17 mouse cellular contexts compared by ENCODE assay signal in genomic region chr10:118093728-118094127, GRCm38 (mm10). TPM values are rescaled to one million over a fixed set of nuclear protein-coding genes. Genes with fewer than 3 reads are reported as not detected.
DNase-seq lines count a peak whose midpoint lies in the region; ATAC-seq and TF ChIP-seq lines count a peak whose summit lies in the region.
"Had no signal": no experiment of that assay in that cellular context is flagged by ENCODE, and none has a peak within 500 bp of the region (broad histone marks: within the 10 kb centered on the region; RNA-seq: fewer than 3 reads in every experiment).

No protein-coding gene starts in this region.

- H3K9me3 ChIP-seq in kidney, embryonic 16.5 days (ENCODE audit: low read length) = no peaks in the 10 kb centered on the region
- H3K9me3 ChIP-seq: forebrain, embryonic 13.5 days; heart, embryonic 13.5 days; liver, embryonic 13.5 days; midbrain, embryonic 12.5 days had no signal

- intact Hi-C loops in left cerebral cortex, adult 2 months (cut with DNase I) = no loop called here

- no peaks in the 10 kb centered on the region for H3K27me3 ChIP-seq in kidney, embryonic 16.5 days (ENCODE audit: insufficient read depth, low read length)
- H3K27me3 ChIP-seq in kidney, adult 2 months (replicated peaks; ENCODE audit: control insufficient read depth, insufficient read depth, low read length) = no peaks in the 10 kb centered on the region
- H3K27me3 ChIP-seq: forebrain, embryonic 13.5 days; heart, embryonic 13.5 days; liver, embryonic 13.5 days; midbrain, embryonic 12.5 days had no signal

- 0 out of 2 replicates have a peak, but pooled peaks cover 5% of the 10 kb centered on the region for H3K4me1 ChIP-seq in kidney, embryonic 16.5 days (ENCODE audit: insufficient read depth, low read length)
- H3K4me1 ChIP-seq in kidney, adult 2 months (ENCODE audit: control insufficient read depth, insufficient read depth, low read length) = no peaks in the 10 kb centered on the region
- H3K4me1 ChIP-seq in lung, adult 2 months (ENCODE audit: control insufficient read depth, insufficient read depth, low read length) = peaks cover 5% of the 10 kb centered on the region
- H3K4me1 ChIP-seq: forebrain, embryonic 13.5 days; liver, embryonic 13.5 days; midbrain, embryonic 12.5 days had no signal

- H3K4me2 ChIP-seq in kidney, embryonic 16.5 days (replicated peaks; ENCODE audit: low read depth, low read length) = 0 out of 2 replicates have a peak overlapping the region, but pooled peaks have one; percentile 8
- H3K4me2 ChIP-seq: forebrain, embryonic 13.5 days; heart, embryonic 13.5 days; liver, embryonic 13.5 days; midbrain, embryonic 12.5 days had no signal

- H3K9ac ChIP-seq in kidney, embryonic 16.5 days (replicated peaks; ENCODE audit: low read length) = no peak overlapping the region
- H3K9ac ChIP-seq: forebrain, embryonic 13.5 days; heart, embryonic 13.5 days; liver, embryonic 13.5 days; midbrain, embryonic 12.5 days had no signal

- no peak overlapping the region for H3K27ac ChIP-seq in kidney, embryonic 16.5 days (ENCODE audit: low read length)
- H3K27ac ChIP-seq in kidney, adult 2 months (ENCODE audit: insufficient read depth, low read depth, low read length) = no peak overlapping the region
- H3K27ac ChIP-seq in left cerebral cortex, adult 2 months = no peak overlapping the region
- H3K27ac ChIP-seq: forebrain, embryonic 13.5 days; heart, embryonic 13.5 days; liver, embryonic 13.5 days; macrophage; midbrain, embryonic 12.5 days had no signal

- H3K4me3 ChIP-seq in kidney, embryonic 16.5 days (ENCODE audit: low read length) = no peak overlapping the region
- H3K4me3 ChIP-seq in kidney, adult 2 months (ENCODE audit: insufficient read depth, low read depth, low read length) = no peak overlapping the region
- H3K4me3 ChIP-seq in lung, adult 2 months (replicated peaks; ENCODE audit: extremely low read depth, low read depth, low read length) = no peak overlapping the region
- no peak overlapping the region for H3K4me3 ChIP-seq in left cerebral cortex, adult 2 months
- H3K4me3 ChIP-seq: forebrain, embryonic 13.5 days; heart, embryonic 13.5 days; liver, embryonic 13.5 days; midbrain, embryonic 12.5 days had no signal

- TF ChIP-seq POLR2A in kidney, adult 2 months (IDR thresholded peaks at IDR 0.05; ENCODE audit: low read depth, low read length) = no peak
- TF ChIP-seq POLR2A in lung, adult 2 months (IDR thresholded peaks at IDR 0.05; ENCODE audit: borderline replicate concordance, extremely low read depth, low read depth, low read length) = no peak

- no peak for TF ChIP-seq CTCF in kidney, adult 2 months (conservative IDR thresholded peaks at IDR 0.05; ENCODE audit: insufficient read depth, insufficient read length, low read depth, low read length)
- TF ChIP-seq CTCF in lung, adult 2 months (IDR thresholded peaks at IDR 0.05; ENCODE audit: insufficient read depth, low read length) = no peak
- TF ChIP-seq CTCF in left cerebral cortex, adult 2 months (IDR thresholded peaks at IDR 0.05) = no peak

- no peaks in the 10 kb centered on the region for H3K36me3 ChIP-seq in kidney, embryonic 16.5 days (ENCODE audit: insufficient read depth, low read length)
- H3K36me3 ChIP-seq in kidney, adult 2 months (ENCODE audit: control insufficient read depth, insufficient read depth, low read length) = no peaks in the 10 kb centered on the region
- H3K36me3 ChIP-seq: heart, embryonic 13.5 days; liver, embryonic 13.5 days; midbrain, embryonic 12.5 days had no signal

- WGBS in kidney, embryonic 16.5 days = 24% methylated on average over 9 of the region's 9 CpGs
- WGBS in kidney, adult 2 months = 18% methylated on average over 9 of the region's 9 CpGs
- WGBS in lung, adult 2 months = 30% methylated on average over 9 of the region's 9 CpGs

- DNase-seq in kidney, adult 2 months = no peak
- DNase-seq in lung, postnatal 36 days = peak; percentile 50
- no peak for DNase-seq in lung, adult 2 months
- peak; percentile 34 for DNase-seq in T-cell, adult 2 months (ENCODE audit: low spot score)
- peak; percentile 32 for DNase-seq in thymus, postnatal 25 days
- DNase-seq in layer of hippocampus, adult 8-10 months (ENCODE audit: low spot score in 2 of 2) = no peak
- DNase-seq in left cerebral cortex, adult 2 months (ENCODE audit: extremely low spot score in 1 of 2, low spot score in 2 of 2) = no peak
- DNase-seq: adrenal gland, adult 2 months; cerebellum, postnatal 25 days; heart, postnatal 4 days; liver, embryonic 13.5 days; right cerebral cortex, postnatal 14 days had no signal

- no peak for ATAC-seq in kidney, embryonic 16.5 days (ENCODE audit: low FRiP score, low TSS enrichment)
- ATAC-seq: forebrain, embryonic 13.5 days had no signal

RNA-seq across cellular contexts. Expression of gene Mdm1, which starts 47.9 kb away (rescaled TPM):
- polyA plus RNA-seq in kidney, embryonic 16.5 days (2015; fragmentation: Nextera tagmentation; extraction: Ambion mirVana) = 26.7 and 27.1 TPM in 2 replicates
- 3.3 TPM in 2 replicates for polyA plus RNA-seq in kidney, adult 2 months (2012; rRNA removed)
- 5.1 and 8.4 TPM in 2 replicates for polyA plus RNA-seq in lung, adult 2 months (2012; rRNA removed)
- 10 to 100 TPM in 3 of 4 experiments, 1 to 10 TPM in 1; 8.2 to 13.1 (median 10.8) TPM for total RNA-seq in layer of hippocampus, adult 8-10 months (2022)
- total RNA-seq in left cerebral cortex, adult 2 months (2021) = 10 to 100 TPM in 1 of 2 experiments, 1 to 10 TPM in 1; 8.9 to 10.3 TPM

Comparison
In these comparisons a context has a peak if more than half of its experiments do, and no peak if none do; other contexts are left out.
1. DNase-seq: peak in lung, postnatal 36 days (single experiment), T-cell, adult 2 months (single experiment) and thymus, postnatal 25 days (single experiment); none in kidney, adult 2 months (single experiment), lung, adult 2 months (single experiment), layer of hippocampus, adult 8-10 months (0 of 2) and left cerebral cortex, adult 2 months (0 of 2).